Mouse (Mus musculus) hematopoietic multipotent progenitor cell, adult 10-12 weeks (in vitro differentiated cells): ENCODE measurements around the gene Srl. TPM values are rescaled to one million over a fixed set of nuclear protein-coding genes. Genes with fewer than 3 reads are reported as not detected.

ENCODE experiments used
- polyA plus RNA-seq: library from polyadenylated mRNA; stranded (reverse); fragments of >175 nt; gene quantifications from 2 replicates; pipeline ENCODE4 v1.2.3, GENCODE M21; 2012; ENCODE audit warnings: low replicate concordance

Gene Srl
- polyA plus RNA-seq, result 0.51 and 0.75 TPM in 2 replicates

DNA sequence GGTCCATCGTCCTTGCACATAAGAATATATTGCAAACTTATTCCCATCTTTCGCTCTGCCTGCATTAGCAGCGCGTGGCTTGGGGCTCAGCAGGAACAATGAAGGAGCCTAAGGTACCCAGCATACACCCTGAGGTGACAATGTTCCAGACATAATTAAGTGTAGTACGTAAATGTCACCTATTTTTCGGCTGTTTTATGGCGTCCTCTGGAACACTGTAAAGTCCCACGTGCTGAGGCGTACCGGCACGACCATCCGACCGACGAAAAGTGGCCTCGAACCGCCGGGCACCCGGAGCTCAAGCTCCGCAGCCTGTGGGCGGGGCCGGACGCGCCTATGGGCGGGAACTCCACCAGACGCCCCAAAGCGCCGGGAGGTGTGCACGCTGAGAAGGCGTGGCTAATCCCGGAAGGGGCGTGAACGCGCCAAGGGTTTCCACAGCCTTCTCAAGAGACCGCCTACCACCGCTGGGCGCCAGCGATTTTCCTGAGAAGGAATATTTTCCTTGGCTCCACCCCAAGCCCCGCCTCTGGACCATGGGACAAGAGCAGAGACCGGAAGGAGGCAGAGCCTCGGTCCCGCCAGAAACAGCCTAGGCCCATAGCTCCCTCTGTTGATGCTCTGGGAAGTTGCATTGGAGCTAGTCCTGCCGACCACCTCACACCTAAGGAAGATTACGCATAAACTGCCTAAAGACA lies at the start of gene Srl:
TSS of gene Srl (minus strand) at position 316 of the 698 bp plus-strand sequence.

GRCm38 (mm10) chr16:4559715-4560144 lies 18.1 kb upstream of the Srl start, which contains the start of gene Tfap4:
Gene Tfap4, minus strand, starts transcription at chr16:4559854.

Other genes starting within 250 kb of the Srl start
- 1.0 and 1.1 TPM in 2 replicates for gene Adcy9, start 121.3 kb downstream of the Srl start, polyA plus RNA-seq
- 26.1 and 36.2 TPM in 2 replicates for gene Tfap4, start 18.0 kb upstream of the Srl start, polyA plus RNA-seq
- gene Glis2, start 52.9 kb upstream of the Srl start, polyA plus RNA-seq, result 1.6 and 2.8 TPM in 2 replicates
- 32.2 and 86.3 TPM in 2 replicates for gene Pam16, start 83.2 kb upstream of the Srl start, polyA plus RNA-seq
- 0.19 TPM in 1 of 2 replicates, not detected in the other for gene Vasn, start 98.1 kb upstream of the Srl start, polyA plus RNA-seq
- 18.0 and 18.7 TPM in 2 replicates for gene Dnaja3, start 98.2 kb upstream of the Srl start, polyA plus RNA-seq
- 333 and 524 TPM in 2 replicates for gene Coro7, start 138.0 kb upstream of the Srl start, polyA plus RNA-seq
- 2.1 and 11.1 TPM in 2 replicates for gene Nmral1, start 177.5 kb upstream of the Srl start, polyA plus RNA-seq
- gene Hmox2, start 184.5 kb upstream of the Srl start, polyA plus RNA-seq, result 8.0 and 15.2 TPM in 2 replicates
- gene Cdip1, start 248.5 kb upstream of the Srl start, polyA plus RNA-seq, result 47.1 and 78.2 TPM in 2 replicates